Mouse (Mus musculus): ENCODE data around the gene Gpc6.

The Gpc6 gene

DNA sequence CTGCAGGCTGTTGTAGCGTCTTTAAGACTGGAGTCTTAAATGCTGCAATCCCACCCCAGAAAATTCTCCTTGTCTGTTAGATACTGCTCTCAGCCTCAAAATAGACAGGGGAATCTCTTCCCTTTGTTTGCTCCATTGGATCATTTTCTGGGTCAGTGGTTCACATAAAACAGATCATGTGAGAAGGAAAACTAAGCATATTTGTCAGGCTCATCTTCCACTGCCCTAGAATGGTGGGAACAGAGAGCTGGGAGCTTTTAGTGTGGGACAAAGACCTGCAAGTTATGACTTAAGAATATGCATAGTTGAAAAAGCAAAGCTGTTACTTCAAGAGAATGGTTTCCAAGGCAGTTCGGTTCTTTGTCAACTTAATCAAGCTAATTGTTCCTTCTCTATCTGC lies 136.4 kb downstream of the Gpc6 start:
- DNase-seq (ENCODE audit: low spot score in 2 of 2): no peak

DNA sequence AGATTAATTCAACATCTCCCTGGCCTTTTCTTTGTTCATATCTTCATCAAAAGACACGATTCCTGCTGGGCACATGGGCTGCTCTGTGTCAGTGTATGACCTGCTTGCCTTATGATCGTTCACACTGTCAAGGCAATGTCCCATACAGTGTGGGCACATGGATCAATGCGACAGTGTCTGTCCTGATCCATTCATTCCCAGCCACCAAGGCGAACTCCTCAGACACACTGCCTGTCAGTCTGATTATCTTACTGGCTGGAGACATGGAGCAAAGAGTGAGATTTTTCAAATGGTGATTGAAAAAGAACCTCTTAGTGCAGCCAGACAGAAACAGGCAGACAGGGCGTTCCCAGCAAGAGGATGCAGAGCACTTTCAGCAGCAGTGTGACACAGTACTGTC lies 143.1 kb downstream of the Gpc6 start:
- DNase-seq (ENCODE audit: low spot score in 2 of 2): no peak

DNA sequence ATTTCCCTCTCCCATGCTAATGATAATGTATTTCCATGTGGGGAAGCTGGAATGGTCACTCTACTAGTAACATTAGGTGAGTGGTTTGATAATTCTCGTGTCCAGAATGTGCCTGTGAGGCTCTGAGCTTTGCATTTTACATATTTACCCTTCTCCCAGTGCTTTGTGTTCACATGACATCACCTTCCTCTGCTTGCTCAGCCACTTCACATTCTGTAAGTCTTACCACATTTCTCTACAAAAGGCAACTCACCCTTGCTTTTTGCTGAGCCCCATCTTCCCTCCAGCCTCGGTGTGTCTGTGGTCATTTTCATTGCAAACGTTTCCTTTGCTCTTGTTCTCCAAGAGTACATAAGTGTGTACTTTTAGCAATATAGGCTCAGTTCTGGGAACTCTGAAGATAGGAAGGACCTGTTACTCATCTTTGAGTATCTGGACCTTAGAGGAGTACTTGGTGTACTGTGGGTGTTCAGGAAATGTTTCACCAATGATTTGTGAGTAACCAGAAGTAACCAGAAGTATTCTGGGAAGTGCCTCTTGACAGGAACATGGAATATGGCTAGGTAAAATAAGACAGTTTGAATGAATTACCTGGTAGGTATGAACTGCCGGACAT lies 145.5 kb downstream of the Gpc6 start:
- DNase-seq (ENCODE audit: low spot score in 2 of 2): no peak

DNA sequence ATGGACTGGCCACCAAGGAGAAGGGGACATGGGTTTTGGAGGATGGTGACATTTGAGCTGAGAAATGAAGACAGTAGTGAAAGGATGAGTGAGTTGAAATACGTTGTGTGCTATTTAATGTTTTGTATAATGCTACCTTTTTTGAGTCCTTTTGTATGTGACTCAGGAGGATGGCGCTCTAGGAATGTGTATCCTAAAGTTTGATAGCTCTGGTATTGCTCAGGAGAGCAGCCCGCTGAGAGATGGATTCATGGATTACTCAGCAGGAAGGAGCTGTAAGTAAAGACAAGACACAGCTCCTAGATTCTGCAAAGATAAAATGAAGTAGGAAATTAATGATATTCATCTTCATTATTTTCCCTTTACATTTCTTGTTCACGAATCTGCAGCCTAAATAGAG lies 168.5 kb downstream of the Gpc6 start:
- no peak for DNase-seq (ENCODE audit: low spot score in 2 of 2)

DNA sequence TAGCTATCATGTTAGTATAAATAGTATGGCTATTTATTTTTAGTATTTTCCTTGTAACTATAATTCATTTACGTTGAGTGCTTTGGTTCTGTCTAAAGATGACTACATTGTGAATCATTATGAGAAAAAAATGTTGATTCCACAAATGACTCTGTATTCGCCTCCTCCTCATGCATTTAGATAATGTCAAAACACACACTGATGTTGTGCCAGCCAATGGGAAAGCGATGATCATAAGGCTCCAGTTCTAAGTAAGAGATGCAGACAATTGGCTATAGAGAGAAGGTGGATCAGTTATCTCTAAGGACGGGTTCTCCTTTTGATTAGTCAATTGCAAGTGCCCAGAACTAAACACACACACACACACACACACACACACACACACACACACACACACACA lies 181.8 kb downstream of the Gpc6 start:
- no peak for DNase-seq (ENCODE audit: low spot score in 2 of 2)

DNA sequence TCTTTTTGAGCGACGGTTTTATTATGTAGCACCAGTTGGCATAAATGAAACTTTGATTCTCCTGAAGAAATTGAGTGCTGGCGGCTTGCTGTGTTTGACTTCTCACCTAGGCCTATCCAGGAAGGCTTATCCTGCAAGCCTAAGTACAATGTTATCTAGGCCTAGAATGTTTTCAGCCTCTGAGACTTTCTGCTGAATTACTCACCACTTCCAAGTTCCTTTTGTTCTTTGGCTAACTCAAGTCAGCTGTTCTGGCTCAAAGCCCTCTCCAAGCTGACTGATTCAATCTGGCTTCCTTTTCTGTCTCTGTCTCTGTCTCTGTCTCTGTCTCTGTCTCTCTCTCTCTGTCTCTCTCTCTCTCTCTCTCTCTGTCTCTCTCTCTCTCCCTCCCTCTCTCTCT lies 188.0 kb downstream of the Gpc6 start:
- no peak for DNase-seq (ENCODE audit: low spot score in 2 of 2)

DNA sequence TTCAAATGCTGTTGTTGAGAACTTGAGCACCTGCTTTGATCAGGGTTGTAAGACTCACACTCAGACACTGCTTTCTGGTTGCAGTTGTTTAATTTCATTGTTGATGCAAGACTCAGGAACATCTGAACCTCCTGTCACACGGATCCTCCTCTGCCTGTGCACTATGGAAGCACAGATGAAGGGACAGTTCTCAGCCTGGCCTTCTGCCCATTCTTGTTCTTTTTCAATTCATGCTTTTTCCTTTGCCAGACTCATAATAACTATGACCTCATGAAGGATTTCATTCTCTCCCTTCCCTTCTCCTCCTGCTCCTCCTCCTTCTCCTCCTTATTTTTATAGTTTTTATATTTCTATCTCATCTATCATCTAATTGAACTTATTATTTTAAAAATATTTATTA lies 196.9 kb downstream of the Gpc6 start:
- DNase-seq (ENCODE audit: low spot score in 2 of 2): no peak

DNA sequence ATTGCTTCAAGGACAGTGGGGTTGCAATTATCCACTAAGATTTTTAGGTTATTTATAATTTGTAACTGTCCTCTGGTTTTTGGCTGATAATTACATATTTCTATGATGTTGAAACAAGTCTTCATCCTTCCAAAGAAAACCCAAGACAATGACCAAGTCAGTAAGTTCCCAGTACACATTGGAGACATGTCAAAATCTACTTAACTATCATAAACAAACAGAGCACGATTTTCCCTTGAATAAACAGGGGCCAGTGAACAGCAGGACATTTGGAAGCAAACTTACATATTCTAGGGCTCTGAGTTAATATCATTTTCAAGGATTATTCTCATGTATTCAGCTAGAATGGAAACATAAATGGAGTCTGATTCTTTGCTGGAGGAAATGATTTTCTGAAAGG lies 205.2 kb downstream of the Gpc6 start:
- DNase-seq (ENCODE audit: low spot score in 2 of 2): no peak

DNA sequence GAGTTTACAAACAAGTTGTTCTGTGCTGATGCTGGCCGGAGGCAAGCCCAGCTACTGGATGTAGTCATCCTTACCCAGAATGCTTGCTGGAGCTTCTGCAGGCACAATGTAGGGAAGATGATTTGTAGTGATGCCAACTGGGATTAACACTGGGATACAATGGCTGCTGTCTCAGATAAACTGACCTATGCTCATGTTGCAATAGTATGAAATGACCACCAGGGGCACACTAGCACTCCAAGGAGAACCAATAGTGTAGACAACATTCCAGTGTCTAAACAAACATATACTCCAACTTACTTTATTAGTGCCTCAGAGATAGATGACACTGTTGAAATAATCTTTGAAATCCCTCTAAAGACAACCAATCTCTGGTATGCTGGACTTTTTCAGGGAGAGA lies 206.2 kb downstream of the Gpc6 start:
- DNase-seq (ENCODE audit: low spot score in 2 of 2): no peak

DNA sequence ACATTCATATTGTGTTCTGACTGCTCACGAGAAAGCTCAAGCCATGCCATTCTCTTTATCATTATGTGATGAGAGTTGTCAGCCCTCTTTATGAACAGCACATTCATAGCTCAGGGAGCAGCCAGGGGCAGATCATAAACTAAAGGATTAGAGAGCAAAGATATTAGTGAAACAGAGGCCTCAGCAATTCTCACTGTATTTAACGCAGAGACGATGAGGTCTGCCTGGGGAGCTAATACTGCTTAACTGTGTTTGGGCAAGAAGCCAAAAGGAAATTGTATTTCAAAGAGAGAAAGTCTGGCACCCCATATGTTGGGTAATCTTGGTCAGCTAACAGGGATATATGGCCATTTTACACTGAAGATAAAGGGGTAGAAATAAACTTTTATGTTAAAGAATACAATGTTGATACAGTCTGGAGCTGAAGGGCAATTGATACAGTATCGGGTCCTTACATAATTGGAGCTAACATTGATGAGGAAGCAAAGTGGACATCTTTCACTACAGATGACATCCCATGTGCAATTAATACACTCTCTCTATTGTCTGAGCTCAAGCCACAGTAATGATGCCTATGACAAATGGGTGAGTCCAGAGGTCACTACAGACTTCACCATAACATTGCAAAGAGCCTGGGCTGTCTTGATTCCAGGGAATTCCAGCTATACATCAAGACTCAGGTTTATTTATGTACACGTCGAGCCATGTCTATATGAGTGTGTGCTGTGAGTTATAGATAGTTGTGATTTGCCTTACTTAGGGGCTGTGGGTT lies 216.1 kb downstream of the Gpc6 start:
- no peak for DNase-seq (ENCODE audit: low spot score in 2 of 2)

DNA sequence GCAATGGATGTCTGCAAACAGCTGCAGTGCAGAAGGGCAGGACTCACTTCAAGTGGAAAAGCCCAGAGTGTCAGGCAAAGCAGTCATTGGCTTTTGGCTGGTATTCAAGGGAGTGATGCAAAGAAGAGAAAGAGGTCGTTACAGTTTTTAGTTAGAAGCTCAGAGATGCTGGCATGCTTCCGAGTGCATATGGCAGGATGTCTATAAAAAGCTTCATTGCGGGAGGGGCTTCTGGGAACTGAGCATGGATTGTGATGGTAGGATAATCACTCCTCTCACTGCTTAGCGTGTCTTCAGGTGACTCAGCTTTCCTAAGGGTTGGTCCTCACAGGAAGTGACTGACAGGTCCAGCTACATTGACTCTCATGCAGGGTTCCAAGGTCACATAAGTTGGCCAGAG lies 221.0 kb downstream of the Gpc6 start:
- DNase-seq (ENCODE audit: low spot score in 2 of 2): no peak

DNA sequence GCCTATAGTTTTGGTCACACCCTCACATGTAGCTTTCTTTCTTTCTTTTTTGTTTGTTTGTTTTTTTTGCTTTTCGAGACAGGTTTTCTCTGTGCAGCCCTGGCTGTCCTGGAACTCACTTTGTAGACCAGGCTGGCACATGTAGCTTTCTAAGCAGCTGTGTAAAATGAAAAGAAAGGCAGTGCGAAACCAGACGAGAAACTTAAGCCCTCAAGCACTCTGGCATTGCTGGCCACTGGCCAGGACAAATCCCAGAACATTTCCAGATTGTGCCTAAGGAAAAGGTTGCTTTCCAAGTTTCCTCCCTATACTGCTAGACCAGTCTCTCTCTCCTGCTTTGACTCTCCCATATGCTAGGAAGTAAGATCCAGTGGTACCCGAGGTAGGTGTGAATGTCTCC lies 221.6 kb downstream of the Gpc6 start:
- DNase-seq (ENCODE audit: low spot score in 2 of 2): no peak

DNA sequence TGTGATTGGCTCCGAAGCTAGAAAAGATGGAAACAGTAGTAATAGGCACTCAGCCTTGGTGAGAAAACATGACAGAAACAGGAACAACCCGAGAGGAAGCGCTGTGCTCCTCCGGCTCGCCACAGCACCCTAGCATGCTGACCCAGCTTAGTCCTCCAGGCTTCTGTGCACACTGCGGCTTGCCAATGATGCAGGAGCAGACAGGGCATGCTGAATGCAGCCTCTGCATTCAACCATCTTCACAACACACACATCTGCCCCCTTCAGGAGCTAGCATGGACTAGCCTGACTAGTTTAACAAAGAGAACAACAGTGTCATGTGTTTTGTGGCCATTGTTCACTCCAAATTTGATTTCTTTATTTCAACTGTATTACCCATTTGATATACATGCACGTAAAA lies 226.5 kb downstream of the Gpc6 start:
- no peak for DNase-seq (ENCODE audit: low spot score in 2 of 2)

DNA sequence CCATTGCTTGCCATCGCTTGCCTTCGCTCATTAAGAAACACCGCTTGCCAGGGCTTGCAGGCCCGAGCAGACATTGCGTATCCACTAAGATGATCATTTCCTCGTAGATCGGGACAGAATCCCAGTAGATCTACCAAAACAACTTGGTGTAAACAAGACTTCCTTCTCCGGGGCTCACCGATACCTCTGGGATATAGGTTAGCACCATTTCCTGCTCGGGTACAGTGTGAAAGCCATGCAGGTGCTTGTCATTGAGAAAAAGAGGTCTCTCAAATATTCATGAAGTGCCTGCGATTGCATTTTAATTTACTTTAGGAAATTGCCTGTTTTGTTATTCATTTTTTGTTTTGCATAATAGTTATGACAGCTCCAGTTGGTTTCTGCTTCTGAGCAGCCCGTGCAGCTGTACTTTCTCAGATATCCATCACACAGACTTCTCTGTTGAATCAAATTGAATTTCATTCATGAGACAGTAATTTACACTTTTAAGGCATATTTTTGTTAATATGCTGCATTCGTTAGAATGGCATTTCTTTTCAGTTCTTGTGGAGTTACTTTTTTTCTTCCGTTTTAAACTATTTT lies 230.9 kb downstream of the Gpc6 start:
- DNase-seq (ENCODE audit: low spot score in 2 of 2): no peak

DNA sequence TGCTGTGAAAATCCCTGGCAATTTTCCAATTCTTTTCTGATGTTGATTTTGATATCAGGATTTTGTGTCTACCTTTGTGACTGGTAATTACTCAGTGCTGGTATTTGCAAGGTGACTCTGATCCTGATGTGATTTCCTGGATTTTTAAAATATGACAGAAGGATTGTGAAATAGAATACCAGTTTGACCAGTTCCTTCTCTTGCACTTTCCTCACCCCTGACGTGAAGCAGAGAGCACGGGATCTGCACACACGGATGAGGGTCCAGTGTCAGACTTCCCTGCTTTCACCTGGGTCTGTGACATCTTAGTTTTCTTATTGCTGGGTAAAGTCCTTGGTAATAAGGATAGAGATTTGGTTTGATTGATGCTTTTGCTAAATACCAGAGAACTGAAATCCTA lies 232.3 kb downstream of the Gpc6 start:
- DNase-seq (ENCODE audit: low spot score in 2 of 2): no peak

DNA sequence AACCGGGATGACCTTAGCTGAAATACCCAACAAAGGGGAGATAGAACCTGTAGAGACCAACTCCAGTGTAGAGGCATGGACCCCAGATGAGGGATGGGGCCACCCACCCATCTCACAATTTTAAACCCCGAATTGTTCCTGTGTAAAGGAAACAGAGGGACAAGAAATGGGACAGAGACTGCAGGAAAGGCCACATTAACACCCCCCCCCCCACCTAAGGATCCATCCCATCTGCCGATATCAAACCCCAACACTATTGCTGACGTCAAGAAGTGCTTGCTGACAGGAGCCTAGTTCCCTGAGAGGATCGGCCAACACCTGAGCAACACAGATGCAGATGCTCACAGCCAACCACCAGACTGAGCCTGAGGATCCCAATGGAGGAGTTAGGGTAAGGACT lies 241.2 kb downstream of the Gpc6 start:
- no peak for DNase-seq (ENCODE audit: low spot score in 2 of 2)

DNA sequence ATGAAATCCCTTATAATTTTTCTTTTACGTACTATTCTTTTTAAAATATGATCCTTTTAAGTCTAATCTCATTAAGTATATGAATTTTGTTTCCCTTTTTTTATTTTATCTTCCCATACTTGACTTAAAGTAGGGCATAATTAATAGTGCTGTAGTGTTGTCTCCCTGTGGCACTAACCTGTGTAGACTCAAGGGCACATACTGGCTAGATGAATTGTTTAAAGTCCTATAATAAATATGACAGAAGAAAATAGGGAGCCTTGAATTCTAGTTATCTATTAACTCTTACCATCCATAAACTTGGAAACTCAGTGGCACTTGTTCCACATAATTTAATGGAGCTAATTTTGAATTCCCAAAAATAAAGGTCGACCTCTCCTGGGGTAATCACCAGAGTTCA lies 268.2 kb downstream of the Gpc6 start:
- DNase-seq (ENCODE audit: low spot score in 2 of 2): no peak

DNA sequence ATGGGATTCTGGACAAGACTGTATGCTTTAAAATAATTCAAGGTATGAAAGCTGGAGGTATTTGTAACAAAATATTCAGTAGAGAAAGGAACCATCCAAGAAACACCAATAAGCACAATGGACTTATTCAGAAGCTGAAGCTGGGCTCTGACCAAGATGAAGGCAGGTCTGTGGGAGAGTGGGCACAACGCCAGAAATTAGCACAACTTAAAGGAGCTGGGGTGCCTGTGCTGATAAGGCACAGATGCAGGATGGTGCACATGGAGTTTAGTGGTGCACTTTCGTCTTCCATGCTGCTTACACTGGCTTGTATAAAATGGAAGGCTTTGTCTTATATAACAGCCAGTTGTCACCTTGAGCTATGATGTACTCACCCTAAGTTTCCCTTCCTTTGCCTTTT lies 276.9 kb downstream of the Gpc6 start:
- no peak for DNase-seq (ENCODE audit: low spot score in 2 of 2)

DNA sequence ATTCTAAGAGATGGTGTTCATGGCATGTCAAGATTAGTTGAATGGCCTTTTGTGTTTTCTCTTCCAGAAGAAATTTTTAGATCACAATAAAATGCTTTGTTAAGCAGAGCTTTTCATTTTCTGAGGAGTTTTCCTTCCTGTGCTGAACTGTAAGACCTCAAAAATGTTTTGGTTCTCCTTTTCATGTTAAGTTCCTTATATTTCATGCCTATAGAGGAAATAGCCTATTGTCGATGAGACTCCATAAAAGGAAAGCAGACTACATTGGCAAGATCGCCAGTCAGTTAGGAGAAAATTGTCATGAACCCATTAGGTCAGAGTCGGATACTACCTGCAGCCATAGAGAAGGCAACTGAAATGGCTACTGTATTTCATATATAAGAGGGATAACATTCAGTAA lies 278.8 kb downstream of the Gpc6 start:
- DNase-seq (ENCODE audit: low spot score in 2 of 2): no peak

DNA sequence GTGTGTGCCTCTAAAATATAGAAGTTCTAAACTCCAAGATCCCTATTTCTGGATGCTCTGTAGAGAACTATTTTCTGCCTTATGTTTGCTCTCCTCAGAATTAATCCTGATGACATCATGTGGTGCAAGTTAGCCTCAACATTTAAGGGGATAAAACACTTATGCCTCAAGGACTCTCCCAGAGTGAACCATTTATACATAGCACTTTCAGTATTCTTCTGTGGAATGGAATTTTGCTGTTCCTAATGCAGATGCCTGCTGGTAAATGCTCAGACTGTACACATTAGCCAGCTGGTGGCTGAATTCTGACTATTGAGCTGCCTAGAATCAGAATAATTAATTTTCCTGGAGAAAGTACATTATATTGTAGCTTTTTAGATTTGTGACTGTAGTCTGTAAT lies 289.3 kb downstream of the Gpc6 start:
- DNase-seq (ENCODE audit: low spot score in 2 of 2): no peak

DNA sequence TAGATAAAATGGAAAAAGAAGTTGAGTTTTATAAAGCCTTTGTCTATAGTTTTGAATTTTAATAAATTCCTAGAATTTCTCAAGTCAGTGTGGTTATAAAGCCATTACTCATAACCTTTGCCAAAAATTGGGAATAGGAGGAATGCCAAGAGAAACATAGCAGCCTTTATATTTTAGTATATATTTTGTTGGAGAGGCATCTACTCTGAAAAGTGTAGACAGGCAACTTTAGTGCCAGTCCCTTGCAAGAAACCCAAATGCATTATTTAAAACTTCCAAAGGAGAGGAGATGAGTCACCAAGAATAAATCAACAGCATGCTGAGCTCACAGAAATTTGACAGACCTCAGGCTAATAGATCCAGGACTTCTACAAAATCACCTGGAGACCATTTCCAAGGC lies 301.8 kb downstream of the Gpc6 start:
- DNase-seq (ENCODE audit: low spot score in 2 of 2): no peak

DNA sequence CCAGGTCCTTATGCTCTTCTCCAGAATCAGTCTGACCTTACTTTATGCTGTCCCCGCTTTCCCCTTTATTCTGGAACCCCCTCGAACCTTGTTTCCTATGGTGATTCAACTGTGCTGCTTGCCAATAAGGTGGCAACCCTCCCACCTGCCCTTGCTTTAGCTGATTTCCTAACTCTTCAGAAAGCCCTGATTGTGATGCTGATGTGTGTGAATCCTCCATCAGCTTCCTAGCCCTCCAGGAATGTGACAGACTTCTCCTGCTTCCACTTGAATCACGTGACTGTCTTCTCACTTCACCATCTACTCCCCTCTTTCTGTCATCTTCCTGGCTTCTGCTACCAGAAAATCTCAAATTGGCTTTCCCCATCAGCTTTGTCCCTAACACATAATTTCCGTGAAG lies 305.4 kb downstream of the Gpc6 start:
- no peak for DNase-seq (ENCODE audit: low spot score in 2 of 2)

DNA sequence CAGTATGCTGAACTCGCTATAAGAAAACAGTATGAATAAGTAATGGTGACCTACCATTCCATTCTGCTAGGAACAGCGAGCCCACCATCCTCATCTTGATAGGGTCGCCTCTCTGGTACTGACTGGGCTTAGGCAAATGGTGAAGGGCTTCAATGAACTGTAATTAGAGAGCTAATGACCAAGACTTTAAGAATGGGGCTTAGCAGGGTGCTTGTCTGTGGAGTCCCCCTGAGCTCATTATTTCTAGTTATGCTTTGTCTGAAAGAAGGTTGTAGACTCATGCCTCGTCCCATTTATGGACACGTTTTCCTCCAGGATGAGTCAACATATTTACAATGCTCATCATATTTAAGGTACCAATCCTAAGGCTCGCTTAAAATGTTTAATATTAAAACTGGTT lies 313.1 kb downstream of the Gpc6 start:
- no peak for DNase-seq (ENCODE audit: low spot score in 2 of 2)

Data from thymus, postnatal 10 days (tissue).